Mouse (Mus musculus) embryo, embryonic 10.5 days (tissue): ENCODE data around the gene Cep295.
A peak's percentile ranks its signal among the peaks of the same experiment; 100 is the strongest.
"Not testable (repeated sequence)": the region's sequence is repeated elsewhere in the genome, so short reads cannot be mapped to it uniquely, and the experiment has no call there.

Experiments used
- DNase-seq: peaks from one replicate; pipeline ENCODE4 v3.0.0-alpha.2; 2015; ENCODE audit warnings: low spot score

Gene Cep295

GRCm38 (mm10) chr9:15357484-15358275 is at the start of gene Cep295:
Cep295 (minus strand) TSS chr9:15357788.
- peak; percentile 96 for DNase-seq

DNA sequence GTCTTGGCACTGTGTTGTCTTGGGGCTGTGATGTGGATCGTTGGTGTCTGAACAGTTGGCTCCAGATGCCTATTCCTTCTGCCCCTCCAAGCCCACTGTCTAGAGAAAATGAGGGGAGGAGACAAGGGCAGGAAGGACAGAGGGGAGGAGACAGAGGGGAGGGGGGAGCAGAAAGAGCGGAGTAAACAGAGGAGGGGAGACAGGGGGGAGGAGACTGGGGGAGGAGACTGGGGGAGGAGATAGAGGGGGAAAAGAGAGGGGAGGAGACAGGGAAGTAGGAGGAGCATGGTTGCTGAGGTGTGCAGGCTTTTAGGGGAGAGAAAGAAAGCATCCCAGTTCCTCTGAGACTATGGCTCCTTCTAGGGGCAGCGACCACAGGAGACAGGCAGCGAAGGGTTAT is 40.0 kb upstream of the Cep295 start:
- peak; percentile 8 for DNase-seq

DNA sequence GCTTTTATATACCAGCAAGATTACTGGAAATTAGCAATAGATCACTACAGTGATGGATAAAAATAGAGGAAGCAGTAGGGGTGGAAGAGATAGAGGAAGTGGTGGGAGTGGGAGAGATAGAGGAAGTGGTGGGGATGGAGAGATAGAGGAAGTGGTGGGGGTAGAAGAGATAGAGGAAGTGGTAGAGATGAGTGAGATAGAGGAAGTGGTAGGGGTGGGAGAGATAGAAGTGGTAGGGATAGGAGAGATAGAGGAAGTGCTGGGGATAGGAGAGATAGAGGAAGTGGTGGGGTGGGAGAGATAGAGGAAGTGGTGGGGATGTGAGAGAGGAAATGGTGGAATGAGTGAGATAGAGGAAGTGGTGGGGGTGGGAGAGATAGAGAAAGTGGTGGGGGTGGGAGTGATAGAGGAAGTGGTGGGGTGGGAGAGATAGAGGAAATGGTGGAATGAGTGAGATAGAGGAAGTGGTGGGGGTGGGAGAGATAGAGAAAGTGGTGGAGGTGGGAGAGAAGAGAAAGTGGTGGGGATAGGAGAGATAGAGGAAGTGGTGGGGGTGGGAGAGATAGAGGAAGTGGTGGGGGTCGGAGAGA is 37.9 kb upstream of the Cep295 start:
- DNase-seq = no peak

GRCm38 (mm10) chr9:15387075-15387643 is 29.6 kb upstream of the Cep295 start:
- no peak for DNase-seq

GRCm38 (mm10) chr9:15384266-15384665 is 26.7 kb upstream of the Cep295 start:
- no peak for DNase-seq

GRCm38 (mm10) chr9:15366260-15366659 is 8.7 kb upstream of the Cep295 start:
- DNase-seq = no peak

DNA sequence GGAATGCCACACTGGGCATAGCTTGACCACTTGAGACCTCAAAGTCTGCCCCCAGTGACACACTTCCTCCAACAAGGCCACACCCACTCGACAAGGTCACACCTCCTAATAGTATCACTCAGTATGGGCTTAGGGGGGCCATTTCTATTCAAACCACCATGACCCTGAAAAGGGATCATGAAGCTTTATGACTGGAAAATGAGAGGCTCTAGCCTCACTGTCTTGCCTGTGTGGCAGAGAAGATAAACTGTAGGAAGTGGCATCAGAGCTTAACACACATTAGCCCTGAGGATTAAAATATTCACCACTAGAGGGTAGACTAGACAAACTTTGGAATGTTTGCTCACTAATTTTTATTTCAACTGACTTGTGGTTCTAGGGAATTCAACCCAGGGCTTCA is 8.3 kb upstream of the Cep295 start:
- DNase-seq = peak; percentile 61

GRCm38 (mm10) chr9:15364843-15365242 is 7.3 kb upstream of the Cep295 start:
- no peak for DNase-seq

GRCm38 (mm10) chr9:15356916-15357483 is 588 bp downstream of the Cep295 start:
- DNase-seq = no peak

- DNase-seq = peak; percentile 4
Observed at GRCm38 (mm10) chr9:15349925-15350324, 7.7 kb downstream of the Cep295 start.

- no peak for DNase-seq
Observed at GRCm38 (mm10) chr9:15337776-15338175, 19.8 kb downstream of the Cep295 start.

DNA sequence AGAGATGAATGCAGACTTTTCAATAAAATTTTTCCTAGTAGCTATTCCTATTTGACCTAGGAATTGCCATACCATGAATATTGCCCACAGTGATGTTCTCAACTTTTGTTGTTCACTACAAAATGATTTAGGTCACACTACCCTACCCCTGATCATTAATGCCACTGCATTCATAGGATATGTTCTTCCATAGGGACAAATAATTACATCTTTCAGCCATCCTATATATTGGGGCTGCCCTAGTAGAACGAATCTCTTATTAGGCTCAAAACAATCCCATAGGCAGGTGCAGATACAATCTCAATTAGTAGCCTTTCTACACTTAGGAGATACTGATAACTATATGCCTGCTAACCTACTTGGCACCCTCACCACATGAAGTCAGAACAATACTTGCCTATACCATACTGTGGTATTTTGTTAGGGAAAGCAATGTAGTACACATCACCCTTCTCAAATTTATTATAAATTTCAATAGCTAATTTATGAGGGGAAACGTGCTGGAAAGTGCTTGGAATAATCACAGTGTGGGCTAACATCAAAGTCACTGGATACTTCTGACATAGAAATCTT is 39.3 kb downstream of the Cep295 start:
- DNase-seq = no peak

GRCm38 (mm10) chr9:15317223-15318169 is 40.1 kb downstream of the Cep295 start:
- no peak for DNase-seq

DNA sequence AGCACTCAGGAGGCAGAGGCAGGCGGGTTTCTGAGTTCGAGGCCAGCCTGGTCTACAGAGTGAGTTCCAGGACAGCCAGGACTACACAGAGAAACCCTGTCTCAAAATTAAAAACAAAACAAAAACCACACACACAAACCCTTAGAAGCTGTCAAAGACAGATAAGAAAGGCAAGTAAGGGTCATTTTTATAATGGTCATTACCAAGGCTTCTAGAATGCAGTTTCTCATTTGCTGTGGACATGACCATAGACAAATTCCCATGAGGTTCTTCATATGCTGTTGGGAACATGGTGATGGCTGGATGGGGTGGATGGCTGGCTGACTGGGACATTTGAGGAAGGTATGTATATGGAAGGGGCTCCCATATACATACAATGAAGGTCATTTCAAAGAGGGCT is 41.3 kb downstream of the Cep295 start:
- not testable (repeated sequence) for DNase-seq

- DNase-seq = no peak
Observed at GRCm38 (mm10) chr9:15314619-15315018, 43.0 kb downstream of the Cep295 start.

DNA sequence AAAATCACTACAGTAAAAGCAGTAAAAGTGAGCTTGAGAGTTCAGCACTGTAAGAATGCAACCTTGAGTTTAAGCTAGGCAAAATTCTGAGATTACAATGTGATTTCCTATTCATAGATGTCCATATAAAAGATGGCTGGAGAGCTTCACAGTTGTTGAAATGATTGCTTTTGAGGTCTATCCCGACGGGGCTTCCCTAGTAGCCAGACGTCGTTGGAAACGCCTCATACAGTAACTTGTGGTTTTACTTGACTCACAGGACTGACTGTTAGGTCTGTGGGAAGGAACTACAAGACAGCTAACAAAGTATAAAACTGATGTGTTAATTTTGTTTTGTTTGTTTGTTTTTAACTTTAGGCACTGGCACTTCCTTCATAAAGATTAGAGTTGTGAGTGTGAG is 44.0 kb downstream of the Cep295 start:
- no peak for DNase-seq

DNA sequence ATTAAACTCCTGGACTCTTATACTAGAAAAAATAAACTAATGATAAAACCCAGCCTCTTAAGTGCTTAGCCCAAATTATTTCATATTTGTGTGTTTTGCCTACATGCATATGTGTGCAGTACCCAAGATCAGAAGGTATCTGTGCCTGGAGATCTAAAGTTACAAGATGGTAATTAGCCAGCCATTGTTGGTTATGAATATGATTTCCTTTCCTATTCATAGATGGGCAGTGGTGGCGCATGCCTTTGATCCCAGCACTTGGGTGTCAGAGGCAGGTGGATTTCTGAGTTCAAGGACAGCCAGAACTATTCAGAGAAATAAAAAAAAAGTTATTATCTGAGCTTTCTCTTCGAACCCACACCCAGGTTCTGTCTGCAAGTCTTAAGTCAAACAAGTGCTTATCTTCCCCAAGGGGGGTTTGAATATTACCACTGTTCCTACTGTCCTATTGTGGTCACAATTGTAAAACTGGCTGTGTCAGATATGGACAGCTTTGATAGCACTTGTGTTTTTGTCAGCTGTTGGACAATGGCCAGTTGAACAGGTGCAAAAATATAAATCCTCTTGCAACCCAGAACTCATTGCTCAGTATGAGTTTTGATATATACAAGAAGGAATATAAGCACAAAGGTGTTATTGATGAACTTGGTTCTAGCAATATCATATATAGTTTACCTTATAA is 45.4 kb downstream of the Cep295 start:
- DNase-seq = no peak

DNA sequence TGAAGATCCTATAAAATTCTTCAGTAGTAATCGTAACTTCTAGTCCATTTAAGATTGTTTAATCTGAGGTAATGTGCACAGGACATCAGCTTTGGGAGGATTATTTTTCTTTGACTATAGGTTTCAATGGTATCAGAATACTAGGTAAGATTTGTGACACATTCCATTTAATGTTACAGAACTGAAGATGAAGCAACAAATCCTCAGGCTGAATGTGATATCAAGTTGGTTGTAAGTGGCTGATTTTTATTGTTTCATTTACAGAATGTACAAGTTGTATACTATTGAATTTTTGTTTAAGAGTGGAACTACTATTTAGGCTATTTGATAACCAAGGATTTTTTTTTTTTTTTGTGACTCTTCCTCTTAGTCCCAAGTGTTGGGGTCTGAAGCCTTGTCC is 47.4 kb downstream of the Cep295 start:
- no peak for DNase-seq

GRCm38 (mm10) chr9:15309425-15309824 is 48.2 kb downstream of the Cep295 start:
- no peak for DNase-seq

DNA sequence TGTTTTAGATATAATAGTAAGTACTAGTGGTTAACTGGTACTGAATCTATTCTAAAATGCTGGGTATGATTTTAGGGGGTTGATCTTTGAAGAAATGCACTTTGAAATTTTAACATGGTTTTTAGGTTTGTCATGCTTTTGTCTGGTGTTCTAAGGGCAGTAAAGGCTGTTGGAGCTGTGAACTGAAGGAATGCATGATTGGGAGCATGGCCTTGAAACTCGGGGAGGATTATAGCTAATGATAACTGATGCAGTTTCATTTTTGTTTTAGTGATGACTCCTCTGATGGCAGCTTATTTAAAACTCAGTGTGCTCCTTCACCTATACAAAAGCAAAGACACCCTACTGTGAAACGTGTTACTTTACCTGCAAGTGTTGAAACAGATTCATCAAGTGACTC is 49.3 kb downstream of the Cep295 start:
- no peak for DNase-seq

- no peak for DNase-seq
Observed at GRCm38 (mm10) chr9:15307257-15307656, 50.3 kb downstream of the Cep295 start.
